Mouse (Mus musculus): ENCODE data around the gene Idh1. TPM values are rescaled to one million over a fixed set of nuclear protein-coding genes. Genes with fewer than 3 reads are reported as not detected.
"Not testable (repeated sequence)": the region's sequence is repeated elsewhere in the genome, so short reads cannot be mapped to it uniquely, and the experiment has no call there.

Idh1 gene
- total RNA-seq (2021), result 10 to 100 TPM; 54.2 to 76.5 TPM
- long read RNA-seq, experiment 1, transcript Idh1-201 (9 exons, 2,302 nt), result major isoform, 84 of 95 reads
- long read RNA-seq, experiment 1, partial matches to known transcripts, result 5 of 95 reads
- long read RNA-seq, experiment 1, other reads (novel, unspliced or antisense), result 4 of 95 reads
- long read RNA-seq, experiment 2, transcript Idh1-201 (9 exons, 2,302 nt), result major isoform, 89 of 96 reads
- long read RNA-seq, experiment 2, partial matches to known transcripts, result 3 of 96 reads
- long read RNA-seq, experiment 2, other reads (novel, unspliced or antisense), result 3 of 96 reads

GRCm38 (mm10) chr1:65186287-65187073 is at the start of gene Idh1, which contains the start of gene Pikfyve:
Gene Idh1 (minus strand): TSS chr1:65186500.
Gene Pikfyve (plus strand): TSS chr1:65186683.
- intact Hi-C loops (cut with DNase I), result no loop called here

GRCm38 (mm10) chr1:65230566-65230965 is 44.3 kb upstream of the Idh1 start:
- no peak for DNase-seq
- intact Hi-C loops (cut with DNase I), result no loop called here

More at GRCm38 (mm10) chr1:65186287-65187073, at the start of gene Idh1, which contains the start of gene Pikfyve:
- DNase-seq, result peak; percentile 96 to 97

- DNase-seq; intact Hi-C loops (cut with DNase I): not testable (repeated sequence)
These were observed 43.5 kb upstream of the Idh1 start for GRCm38 (mm10) chr1:65229768-65230167.

GRCm38 (mm10) chr1:65227681-65228080 is 41.4 kb upstream of the Idh1 start:
- intact Hi-C loops (cut with DNase I), result no loop called here
- DNase-seq, result no peak

- intact Hi-C loops (cut with DNase I), result no loop called here
- no peak for DNase-seq
These were observed 37.4 kb upstream of the Idh1 start for GRCm38 (mm10) chr1:65223654-65224053.

- no peak for DNase-seq
- intact Hi-C loops (cut with DNase I), result no loop called here
These were observed 31.7 kb upstream of the Idh1 start for GRCm38 (mm10) chr1:65217972-65218371.

GRCm38 (mm10) chr1:65217567-65217966 is 31.3 kb upstream of the Idh1 start:
- intact Hi-C loops (cut with DNase I), result no loop called here
- no peak for DNase-seq

GRCm38 (mm10) chr1:65213214-65213613 is 26.9 kb upstream of the Idh1 start:
- DNase-seq, result no peak
- intact Hi-C loops (cut with DNase I), result no loop called here

- intact Hi-C loops (cut with DNase I), result no loop called here
- DNase-seq, result no peak
These were observed 18.0 kb upstream of the Idh1 start for GRCm38 (mm10) chr1:65204299-65204698.

GRCm38 (mm10) chr1:65198861-65199260 is 12.6 kb upstream of the Idh1 start:
- intact Hi-C loops (cut with DNase I), result no loop called here
- no peak for DNase-seq

GRCm38 (mm10) chr1:65198425-65198824 is 12.1 kb upstream of the Idh1 start:
- intact Hi-C loops (cut with DNase I), result no loop called here
- no peak for DNase-seq

- intact Hi-C loops (cut with DNase I), result no loop called here
- no peak for DNase-seq
These were observed 6.9 kb upstream of the Idh1 start for GRCm38 (mm10) chr1:65193226-65193625.

- no peak for DNase-seq
- intact Hi-C loops (cut with DNase I), result no loop called here
These were observed 3.9 kb upstream of the Idh1 start for GRCm38 (mm10) chr1:65190172-65190571.

GRCm38 (mm10) chr1:65187074-65187430 is 752 bp upstream of the Idh1 start:
- DNase-seq, result no peak

GRCm38 (mm10) chr1:65185524-65186205 is 635 bp downstream of the Idh1 start:
- peak in 1 of 2 experiments; percentile 26 for DNase-seq
- intact Hi-C loops (cut with DNase I), result no loop called here

More at GRCm38 (mm10) chr1:65187074-65187430, 752 bp upstream of the Idh1 start:
- intact Hi-C loops (cut with DNase I), result no loop called here

GRCm38 (mm10) chr1:65185011-65185410 is 1.3 kb downstream of the Idh1 start:
- intact Hi-C loops (cut with DNase I), result no loop called here
- DNase-seq, result no peak

- intact Hi-C loops (cut with DNase I), result no loop called here
- no peak for DNase-seq
These were observed 2.3 kb downstream of the Idh1 start for GRCm38 (mm10) chr1:65183994-65184393.

- intact Hi-C loops (cut with DNase I), result no loop called here
- DNase-seq, result no peak
These were observed 4.8 kb downstream of the Idh1 start for GRCm38 (mm10) chr1:65181459-65181858.

- peak; percentile 59 to 83 for DNase-seq
- intact Hi-C loops (cut with DNase I), result loop anchor here (1.0 to 5.0 kb wide), 2 partner anchors 67 to 132 kb away; no protein-coding TSS in a partner anchor
These were observed 6.6 kb downstream of the Idh1 start for GRCm38 (mm10) chr1:65179634-65180249.

GRCm38 (mm10) chr1:65178902-65179432 is 7.3 kb downstream of the Idh1 start:
- peak; percentile 99 for DNase-seq
- intact Hi-C loops (cut with DNase I), result loop anchor here (1.0 to 5.0 kb wide), 2 partner anchors 67 to 132 kb away; no protein-coding TSS in a partner anchor
